Mouse (Mus musculus): ENCODE results near the gene Fermt1. TPM values are rescaled to one million over a fixed set of nuclear protein-coding genes. Genes with fewer than 3 reads are reported as not detected.

The Fermt1 gene
- polyA plus RNA-seq, 1 experiment from 2014 or later, result 62.8 TPM

DNA sequence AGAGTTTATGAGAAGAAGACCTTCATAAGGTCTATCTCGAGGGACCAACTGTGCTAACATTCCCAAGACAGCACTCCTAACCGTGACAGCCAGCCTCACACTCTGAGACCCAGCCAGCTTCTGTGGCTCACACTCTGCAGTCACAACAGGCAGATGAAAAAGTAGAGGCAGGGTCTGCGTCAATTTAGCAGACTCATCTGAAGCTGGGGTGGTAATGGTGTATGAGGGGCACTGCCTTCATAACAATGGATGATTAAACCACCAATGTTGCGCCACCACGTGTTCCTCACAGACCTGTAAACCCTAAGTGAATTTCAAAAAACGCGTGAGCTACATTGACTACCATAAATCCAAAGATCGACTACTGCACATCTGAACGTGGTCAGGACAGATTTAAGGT lies 2.1 kb downstream of the Fermt1 start:
- no peaks in the 10 kb centered on the region for H3K36me3 ChIP-seq (ENCODE audit: control insufficient read depth, insufficient read depth, low read length)
- no peaks in the 10 kb centered on the region for H3K9me3 ChIP-seq (ENCODE audit: control insufficient read depth, low read length)
- ATAC-seq (ENCODE audit: low FRiP score, low TSS enrichment) (no peak), DNase-seq (ENCODE audit: low spot score) (no peak)
- peak overlapping the region; percentile 51; the same call in 1 of the 2 replicates for H3K9ac ChIP-seq (ENCODE audit: low read length)
- 38% methylated on average over 9 of the region's 9 CpGs for WGBS
- H3K4me3 ChIP-seq (ENCODE audit: low read depth, low read length), result peak overlapping the region; percentile 51
- no peaks in the 10 kb centered on the region for H3K4me1 ChIP-seq (replicated peaks; ENCODE audit: control insufficient read depth, insufficient read depth)
- no peak for TF ChIP-seq CTCF (IDR thresholded peaks at IDR 0.05; ENCODE audit: low read depth)
- TF ChIP-seq EP300 (optimal IDR thresholded peaks at IDR 0.05), result no peak
- H3K4me2 ChIP-seq (replicated peaks; ENCODE audit: low read depth), result peak overlapping the region; percentile 51
- peak overlapping the region; percentile 58 for H3K27ac ChIP-seq (replicated peaks)
- no peaks in the 10 kb centered on the region for H3K27me3 ChIP-seq (ENCODE audit: control insufficient read depth, insufficient read depth, low read length)

GRCm38 (mm10) chr2:132939056-132939455 lies 6.7 kb downstream of the Fermt1 start:
- Histone ChIP-seq H3K9me3 (ENCODE audit: control insufficient read depth, low read length) (no peaks in the 10 kb centered on the region), H3K36me3 (ENCODE audit: control insufficient read depth, insufficient read depth, low read length) (no peaks in the 10 kb centered on the region), H3K4me1 (replicated peaks; ENCODE audit: control insufficient read depth, insufficient read depth) (no peaks in the 10 kb centered on the region), H3K4me2 (replicated peaks; ENCODE audit: low read depth) (no peak overlapping the region), H3K27ac (replicated peaks) (peak overlapping the region; percentile 58; the same call in 1 of the 2 replicates), H3K9ac (ENCODE audit: low read length) (no peak overlapping the region), H3K4me3 (ENCODE audit: low read depth, low read length) (no peak overlapping the region), H3K27me3 (ENCODE audit: control insufficient read depth, insufficient read depth, low read length) (no peaks in the 10 kb centered on the region)
- peak; percentile 83 for DNase-seq (ENCODE audit: low spot score)
- peak; percentile 93 for ATAC-seq (ENCODE audit: low FRiP score, low TSS enrichment)
- 64% methylated on average over 14 of the region's 14 CpGs for WGBS
- no peak for TF ChIP-seq EP300 (optimal IDR thresholded peaks at IDR 0.05)
- no peak for TF ChIP-seq CTCF (IDR thresholded peaks at IDR 0.05; ENCODE audit: low read depth)

DNA sequence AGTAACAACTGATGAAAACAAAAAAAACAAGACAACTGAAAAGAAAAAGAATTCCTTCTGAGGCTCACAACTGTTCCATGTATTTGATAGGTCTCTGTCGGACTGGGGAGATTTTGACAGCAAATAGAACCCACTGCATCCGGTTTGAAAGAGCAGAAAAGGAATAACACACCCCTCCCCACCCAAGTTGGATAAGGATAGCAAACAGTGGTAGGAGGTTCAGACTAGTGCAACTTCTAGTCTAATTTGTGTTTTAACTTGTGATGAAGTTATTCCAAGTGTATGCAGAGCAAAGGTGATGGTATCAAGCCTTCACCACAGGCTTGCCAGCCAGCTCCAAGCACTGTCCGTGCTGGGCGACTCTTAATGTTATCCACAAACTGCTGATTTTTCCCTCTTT lies 9.5 kb downstream of the Fermt1 start:
- WGBS, result 75% methylated on average over 4 of the region's 4 CpGs
- H3K27me3 ChIP-seq (ENCODE audit: control insufficient read depth, insufficient read depth, low read length), result no peaks in the 10 kb centered on the region
- H3K9ac ChIP-seq (ENCODE audit: low read length), result no peak overlapping the region
- H3K4me3 ChIP-seq (ENCODE audit: low read depth, low read length), result no peak overlapping the region
- H3K9me3 ChIP-seq (ENCODE audit: control insufficient read depth, low read length), result no peaks in the 10 kb centered on the region
- no peak overlapping the region for H3K4me2 ChIP-seq (replicated peaks; ENCODE audit: low read depth)
- H3K27ac ChIP-seq (replicated peaks), result peak overlapping the region; percentile 67; the same call in 1 of the 2 replicates
- peak; percentile 51; the same call in 1 of the 2 replicates for ATAC-seq (ENCODE audit: low FRiP score, low TSS enrichment)
- no peaks in the 10 kb centered on the region for H3K36me3 ChIP-seq (ENCODE audit: control insufficient read depth, insufficient read depth, low read length)
- peak; percentile 12 for DNase-seq (ENCODE audit: low spot score)
- TF ChIP-seq CTCF (IDR thresholded peaks at IDR 0.05; ENCODE audit: low read depth), result no peak
- TF ChIP-seq EP300 (optimal IDR thresholded peaks at IDR 0.05), result no peak
- no peaks in the 10 kb centered on the region for H3K4me1 ChIP-seq (replicated peaks; ENCODE audit: control insufficient read depth, insufficient read depth)

- Histone ChIP-seq H3K27me3 (ENCODE audit: control insufficient read depth, insufficient read depth, low read length) (no peaks in the 10 kb centered on the region), H3K27ac (replicated peaks) (no peak overlapping the region), H3K9me3 (ENCODE audit: control insufficient read depth, low read length) (no peaks in the 10 kb centered on the region), H3K4me3 (ENCODE audit: low read depth, low read length) (no peak overlapping the region), H3K4me2 (replicated peaks; ENCODE audit: low read depth) (no peak overlapping the region), H3K4me1 (replicated peaks; ENCODE audit: control insufficient read depth, insufficient read depth) (no peaks in the 10 kb centered on the region), H3K36me3 (ENCODE audit: control insufficient read depth, insufficient read depth, low read length) (no peaks in the 10 kb centered on the region), H3K9ac (ENCODE audit: low read length) (no peak overlapping the region)
- ATAC-seq (ENCODE audit: low FRiP score, low TSS enrichment) (no peak), DNase-seq (ENCODE audit: low spot score) (peak; percentile 10)
- 91% methylated on average over 4 of the region's 4 CpGs for WGBS
- TF ChIP-seq CTCF (IDR thresholded peaks at IDR 0.05; ENCODE audit: low read depth), result no peak
- no peak for TF ChIP-seq EP300 (optimal IDR thresholded peaks at IDR 0.05)
Observed at GRCm38 (mm10) chr2:132934711-132935110, 11.0 kb downstream of the Fermt1 start.

DNA sequence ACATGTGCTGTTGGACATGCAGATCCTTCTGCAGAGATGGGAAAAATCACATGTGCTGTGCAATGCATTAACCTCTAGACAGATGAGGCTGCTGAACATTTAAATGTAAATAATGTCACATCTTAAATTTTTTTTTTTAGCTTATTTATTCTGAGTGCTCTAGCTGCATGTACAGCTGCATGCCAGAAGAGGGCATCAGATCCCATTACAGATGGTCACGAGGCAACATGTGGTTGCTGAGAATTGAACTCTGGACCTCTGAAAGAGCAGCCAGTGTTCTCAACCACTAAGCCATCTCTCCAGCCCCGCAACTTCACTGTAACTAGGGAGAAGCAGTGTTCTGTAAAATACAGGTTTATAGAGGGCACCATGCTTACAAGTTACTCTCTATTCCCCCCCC lies 11.6 kb downstream of the Fermt1 start:
- no peak overlapping the region for H3K27ac ChIP-seq (replicated peaks)
- no peaks in the 10 kb centered on the region for H3K9me3 ChIP-seq (ENCODE audit: control insufficient read depth, low read length)
- H3K27me3 ChIP-seq (ENCODE audit: control insufficient read depth, insufficient read depth, low read length), result no peaks in the 10 kb centered on the region
- no peak overlapping the region for H3K4me2 ChIP-seq (replicated peaks; ENCODE audit: low read depth)
- no peaks in the 10 kb centered on the region for H3K4me1 ChIP-seq (replicated peaks; ENCODE audit: control insufficient read depth, insufficient read depth)
- H3K9ac ChIP-seq (ENCODE audit: low read length), result no peak overlapping the region
- no peak overlapping the region for H3K4me3 ChIP-seq (ENCODE audit: low read depth, low read length)
- WGBS, result 79% methylated on average over 2 of the region's 2 CpGs
- TF ChIP-seq CTCF (IDR thresholded peaks at IDR 0.05; ENCODE audit: low read depth) (peak; percentile 51), EP300 (optimal IDR thresholded peaks at IDR 0.05) (no peak)
- DNase-seq (ENCODE audit: low spot score) (peak; percentile 11), ATAC-seq (ENCODE audit: low FRiP score, low TSS enrichment) (no peak)
- H3K36me3 ChIP-seq (ENCODE audit: control insufficient read depth, insufficient read depth, low read length), result no peaks in the 10 kb centered on the region

DNA sequence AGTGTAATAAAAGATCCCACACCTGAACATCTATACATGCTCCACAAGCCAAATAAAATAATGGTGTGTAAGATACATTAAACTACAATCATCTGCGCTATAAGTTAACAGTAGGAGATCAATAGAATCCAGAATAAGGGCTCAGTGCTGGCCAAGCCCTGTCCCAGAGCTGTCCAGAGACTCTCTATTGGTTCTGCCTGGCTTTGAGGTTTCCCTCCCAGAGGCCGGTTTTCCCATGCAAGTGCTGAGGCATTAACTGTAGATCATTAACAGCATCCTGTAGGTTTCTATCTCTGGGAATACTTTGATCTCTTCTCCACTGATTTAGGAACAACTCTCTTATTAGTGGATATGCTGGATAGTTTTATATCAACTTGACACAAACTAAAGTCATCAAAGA lies 16.7 kb downstream of the Fermt1 start:
- ATAC-seq (ENCODE audit: low FRiP score, low TSS enrichment), result no peak
- no peaks in the 10 kb centered on the region for H3K4me1 ChIP-seq (replicated peaks; ENCODE audit: control insufficient read depth, insufficient read depth)

More for the DNA sequence above, 16.7 kb downstream of the Fermt1 start:
- H3K27ac ChIP-seq (replicated peaks), result no peak overlapping the region
- no peak overlapping the region for H3K9ac ChIP-seq (ENCODE audit: low read length)
- H3K4me2 ChIP-seq (replicated peaks; ENCODE audit: low read depth), result no peak overlapping the region
- DNase-seq (ENCODE audit: low spot score), result peak; percentile 9
- H3K9me3 ChIP-seq (ENCODE audit: control insufficient read depth, low read length), result no peaks in the 10 kb centered on the region
- no peak for TF ChIP-seq EP300 (optimal IDR thresholded peaks at IDR 0.05)
- no peak for TF ChIP-seq CTCF (IDR thresholded peaks at IDR 0.05; ENCODE audit: low read depth)
- H3K4me3 ChIP-seq (ENCODE audit: low read depth, low read length), result no peak overlapping the region
- no peaks in the 10 kb centered on the region for H3K27me3 ChIP-seq (ENCODE audit: control insufficient read depth, insufficient read depth, low read length)
- H3K36me3 ChIP-seq (ENCODE audit: control insufficient read depth, insufficient read depth, low read length), result no peaks in the 10 kb centered on the region
- WGBS, result 79% methylated on average over 2 of the region's 2 CpGs
